Mouse (Mus musculus) neural tube, embryonic 12.5 days (tissue): ENCODE measurements around the gene Cnep1r1. TPM values are rescaled to one million over a fixed set of nuclear protein-coding genes. Genes with fewer than 3 reads are reported as not detected.
A peak's percentile ranks its signal among the peaks of the same experiment; 100 is the strongest.

Experiments used
- ATAC-seq: fragments of 200-750 bp; cut with Nextera tagmentation; 2 replicates; pipeline ENCODE4 v1.8.0; 2017; ENCODE audit warnings: low read depth, mild to moderate bottlenecking, moderate TSS enrichment, moderate library complexity; ENCODE audit not compliant: low FRiP score
- H3K27ac ChIP-seq: fragments of 300-500 bp; sonication (generic); 2 replicates; pipeline ENCODE4 v1.5.1; 2016
- H3K27me3 ChIP-seq: fragments of 300-500 bp; sonication (generic); replicated peaks from 2 replicates; pipeline ENCODE4 v1.6.1; 2016; ENCODE audit warnings: mild to moderate bottlenecking
- H3K36me3 ChIP-seq: fragments of 300-500 bp; sonication (generic); 2 replicates; pipeline ENCODE4 v1.6.1; 2016; ENCODE audit warnings: mild to moderate bottlenecking
- H3K4me1 ChIP-seq: fragments of 300-500 bp; sonication (generic); 2 replicates; pipeline ENCODE4 v1.6.1; 2016
- H3K4me2 ChIP-seq: fragments of 300-500 bp; sonication (generic); replicated peaks from 2 replicates; pipeline ENCODE4 v1.6.1; 2016; ENCODE audit warnings: mild to moderate bottlenecking
- H3K4me3 ChIP-seq: fragments of 300-500 bp; sonication (generic); 2 replicates; pipeline ENCODE4 v1.5.1; 2016
- H3K9ac ChIP-seq: fragments of 300-500 bp; sonication (generic); 2 replicates; pipeline ENCODE4 v1.6.1; 2016; ENCODE audit warnings: mild to moderate bottlenecking
- H3K9me3 ChIP-seq: fragments of 300-500 bp; sonication (generic); 2 replicates; pipeline ENCODE4 v1.6.1; 2016; ENCODE audit warnings: mild to moderate bottlenecking
- WGBS: fragments of 180-500 bp; shearing (Covaris S2); methylation state at CpG from one replicate; pipeline ENCODE4 v1.1.7; 2016; 5-methylcytosine and 5-hydroxymethylcytosine counted together
- polyA plus RNA-seq: library from polyadenylated mRNA; unstranded; fragments of >200 nt; fragmentation: Nextera tagmentation; extraction: Ambion mirVana; gene quantifications from 2 replicates; pipeline ENCODE4 v1.2.1, GENCODE M21; 2016

Gene Cnep1r1
- polyA plus RNA-seq, 1 experiment from 2014 or later = 52.3 TPM

DNA sequence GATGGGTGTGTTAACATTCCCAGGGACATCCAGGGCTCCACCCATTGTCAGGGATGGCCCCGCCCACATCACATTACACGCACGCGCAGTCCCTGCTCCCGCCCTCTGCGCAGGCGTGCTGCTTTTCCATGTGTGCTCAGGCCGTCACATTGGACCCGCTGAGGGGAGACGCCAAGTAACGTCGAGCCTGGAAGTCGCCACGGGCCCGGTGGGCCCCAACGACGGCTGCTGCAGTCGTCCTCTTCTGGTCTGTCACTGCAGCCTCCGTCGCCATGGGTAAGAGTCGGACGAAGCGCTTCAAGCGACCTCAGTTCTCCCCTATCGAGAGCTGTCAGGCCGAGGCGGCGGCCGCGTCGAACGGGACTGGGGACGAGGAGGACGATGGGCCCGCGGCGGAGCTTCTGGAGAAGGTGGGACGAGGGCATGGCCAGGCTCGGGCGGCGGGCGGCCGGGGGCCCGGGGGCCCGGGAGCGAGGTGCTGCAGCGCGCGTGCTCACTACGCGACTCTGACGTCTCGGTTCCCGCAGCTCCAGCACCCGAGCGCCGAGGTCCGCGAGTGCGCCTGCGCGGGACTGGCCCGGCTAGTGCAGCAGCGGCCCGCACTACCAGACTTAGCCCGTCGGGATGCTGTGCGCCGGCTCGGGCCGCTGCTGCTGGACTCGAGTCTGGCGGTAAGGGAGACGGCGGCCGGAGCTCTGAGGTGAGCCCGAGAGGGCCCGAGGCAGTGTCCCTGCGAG, 19.3 kb downstream of the Cnep1r1 start, which contains the start of gene Heatr3:
Heatr3 (plus strand) TSS at position 108 of the 737 bp plus-strand sequence.
- Histone ChIP-seq H3K4me2 (peak within 1 kb of the TSS; percentile 70), H3K4me3 (peak within 1 kb of the TSS; percentile 90), H3K27ac (peak within 1 kb of the TSS; percentile 89), H3K9ac (peak within 1 kb of the TSS; percentile 71), H3K36me3 (peaks cover 41% of the 10 kb centered on the region), H3K9me3 (no peaks in the 10 kb centered on the region), H3K4me1 (peaks cover 16% of the 10 kb centered on the region; the same call in 1 of the 2 replicates), H3K27me3 (no peaks in the 10 kb centered on the region)
- peak; percentile 98 for ATAC-seq
- under 1% methylated on average over 79 of the region's 79 CpGs for WGBS

- 93% methylated on average over 3 of the region's 3 CpGs for WGBS
- ATAC-seq = no peak
- Histone ChIP-seq H3K4me2 (no peak overlapping the region), H3K4me3 (no peak overlapping the region), H3K27me3 (no peaks in the 10 kb centered on the region), H3K27ac (no peak overlapping the region), H3K4me1 (peaks cover 16% of the 10 kb centered on the region; the same call in 1 of the 2 replicates), H3K9me3 (no peaks in the 10 kb centered on the region), H3K9ac (no peak overlapping the region), H3K36me3 (peaks cover 41% of the 10 kb centered on the region)
Observed at GRCm38 (mm10) chr8:88139256-88139655, 20.7 kb downstream of the Cnep1r1 start.

- Histone ChIP-seq H3K4me2 (no peak overlapping the region), H3K4me1 (peaks cover 16% of the 10 kb centered on the region; the same call in 1 of the 2 replicates), H3K36me3 (peaks cover 32% of the 10 kb centered on the region), H3K4me3 (no peak overlapping the region), H3K27me3 (no peaks in the 10 kb centered on the region), H3K9me3 (no peaks in the 10 kb centered on the region), H3K9ac (no peak overlapping the region), H3K27ac (no peak overlapping the region)
- 96% methylated on average over 3 of the region's 3 CpGs for WGBS
- ATAC-seq = no peak
Observed at GRCm38 (mm10) chr8:88141629-88142028, 23.1 kb downstream of the Cnep1r1 start.

DNA sequence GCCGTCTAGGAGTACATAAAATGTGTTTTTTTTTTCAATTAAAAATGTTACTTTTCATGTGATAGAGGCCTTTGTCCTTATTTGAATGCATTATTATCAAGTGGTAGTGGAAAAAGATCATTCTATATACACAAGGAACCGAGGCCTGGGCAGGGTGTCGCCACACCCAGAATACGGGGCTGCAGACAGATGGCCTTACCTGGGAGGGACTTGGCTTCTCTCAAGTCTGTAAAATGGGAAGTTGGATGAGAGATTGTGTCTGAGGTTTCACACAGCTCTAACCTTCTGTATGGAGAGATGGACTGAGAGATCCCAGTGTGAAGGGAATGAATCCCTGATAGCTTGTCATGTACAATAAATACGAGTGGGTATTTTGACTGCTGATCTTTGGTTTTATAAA, 25.5 kb downstream of the Cnep1r1 start:
- Histone ChIP-seq H3K36me3 (peaks cover 52% of the 10 kb centered on the region), H3K9ac (no peak overlapping the region), H3K4me2 (no peak overlapping the region), H3K27ac (no peak overlapping the region), H3K9me3 (no peaks in the 10 kb centered on the region), H3K27me3 (no peaks in the 10 kb centered on the region), H3K4me1 (peaks cover 10% of the 10 kb centered on the region; the same call in 1 of the 2 replicates), H3K4me3 (no peak overlapping the region)
- ATAC-seq = no peak
- 92% methylated on average over 5 of the region's 5 CpGs for WGBS

DNA sequence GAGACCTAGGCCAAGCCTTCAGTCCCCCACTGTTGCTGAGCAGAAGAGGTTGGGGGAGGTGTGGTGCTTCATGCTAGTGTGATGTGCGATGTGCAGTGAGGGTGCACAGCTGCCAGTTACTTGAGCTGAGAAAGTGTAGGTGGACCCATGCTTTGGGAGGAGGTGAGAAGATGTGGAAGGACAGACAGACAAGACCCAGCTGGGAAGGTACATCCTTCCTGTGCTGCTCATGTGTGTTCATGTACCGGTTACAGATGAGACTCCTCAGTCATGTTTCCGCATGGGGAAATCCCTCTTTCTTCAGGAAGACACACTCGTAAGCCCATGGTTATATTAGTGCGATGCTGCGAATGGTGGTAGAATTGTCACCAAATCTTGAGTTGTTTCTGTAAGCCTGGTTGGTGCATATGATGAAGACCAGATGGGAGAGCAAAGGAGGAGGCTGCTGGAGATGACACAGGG, 32.4 kb downstream of the Cnep1r1 start:
- peaks cover 57% of the 10 kb centered on the region for H3K36me3 ChIP-seq
- no peak overlapping the region for H3K27ac ChIP-seq
- no peak overlapping the region for H3K4me3 ChIP-seq
- H3K4me1 ChIP-seq = no peaks in the 10 kb centered on the region
- no peak overlapping the region for H3K4me2 ChIP-seq
- H3K9me3 ChIP-seq = no peaks in the 10 kb centered on the region
- WGBS = 96% methylated on average over 6 of the region's 6 CpGs
- H3K9ac ChIP-seq = no peak overlapping the region
- no peaks in the 10 kb centered on the region for H3K27me3 ChIP-seq
- ATAC-seq = no peak

DNA sequence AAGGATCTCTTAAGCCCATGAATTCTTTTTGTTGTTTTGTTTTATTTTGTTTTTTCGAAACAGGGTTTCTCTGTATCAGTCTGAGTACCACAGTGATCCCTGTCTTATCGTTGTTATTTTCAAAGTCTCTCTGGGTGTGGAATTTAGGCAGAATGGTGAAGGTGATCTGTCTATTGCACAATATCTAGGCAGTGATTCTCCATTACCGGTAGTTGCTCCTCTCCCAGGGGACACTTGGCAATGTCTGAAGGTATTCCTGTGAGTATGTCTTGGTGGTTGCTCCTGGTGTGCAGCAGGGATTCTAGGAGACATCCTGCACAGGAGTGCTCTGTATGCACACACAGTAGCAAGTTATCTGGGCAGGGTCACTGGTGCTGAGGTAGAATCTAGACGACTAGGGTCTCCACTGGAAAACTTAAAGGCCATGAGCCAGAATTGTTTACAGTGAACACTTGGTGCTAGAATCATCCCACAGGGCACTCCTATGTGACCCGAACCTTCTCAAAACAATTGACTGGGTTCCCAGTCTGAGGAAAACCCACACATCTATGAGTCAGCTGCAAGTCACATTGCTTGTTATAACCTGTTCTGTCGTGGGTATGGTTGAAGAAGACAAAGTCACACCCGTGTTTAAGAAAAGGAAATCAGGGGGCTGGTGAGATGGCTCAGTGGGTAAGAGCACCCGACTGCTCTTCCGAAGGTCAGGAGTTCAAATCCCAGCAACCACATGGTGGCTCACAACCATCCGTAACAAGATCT, 41.8 kb downstream of the Cnep1r1 start:
- Histone ChIP-seq H3K9ac (no peak overlapping the region), H3K27ac (no peak overlapping the region), H3K9me3 (no peaks in the 10 kb centered on the region), H3K27me3 (no peaks in the 10 kb centered on the region), H3K4me3 (no peak overlapping the region), H3K4me2 (no peak overlapping the region), H3K36me3 (peaks cover 80% of the 10 kb centered on the region), H3K4me1 (no peaks in the 10 kb centered on the region)
- WGBS = 93% methylated on average over 10 of the region's 10 CpGs
- no peak for ATAC-seq

DNA sequence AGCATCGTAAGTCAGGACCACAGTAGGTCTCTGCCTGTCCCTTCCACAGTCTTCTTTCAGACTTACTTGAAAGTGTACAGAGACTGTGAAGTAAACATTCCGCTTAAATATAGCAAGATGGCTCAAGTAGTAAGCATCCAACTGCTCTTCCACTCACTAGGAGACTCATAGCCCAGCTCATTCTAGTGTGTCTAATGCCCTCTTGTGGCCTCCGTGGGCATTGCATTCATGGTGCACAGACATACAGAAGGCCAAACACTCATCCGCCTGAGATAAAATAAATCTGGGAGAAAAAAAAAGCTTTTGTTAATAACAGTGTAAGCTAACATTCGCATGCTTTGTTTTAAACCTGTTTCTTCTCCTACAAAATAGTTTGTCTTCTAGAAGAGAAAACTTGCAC, 42.9 kb downstream of the Cnep1r1 start:
- no peak for ATAC-seq
- H3K4me2 ChIP-seq = no peak overlapping the region
- peaks cover 80% of the 10 kb centered on the region for H3K36me3 ChIP-seq
- H3K4me1 ChIP-seq = no peaks in the 10 kb centered on the region
- WGBS = 77% methylated on average over 5 of the region's 5 CpGs
- no peaks in the 10 kb centered on the region for H3K27me3 ChIP-seq
- no peak overlapping the region for H3K4me3 ChIP-seq
- H3K9me3 ChIP-seq = no peaks in the 10 kb centered on the region
- no peak overlapping the region for H3K27ac ChIP-seq
- H3K9ac ChIP-seq = no peak overlapping the region

DNA sequence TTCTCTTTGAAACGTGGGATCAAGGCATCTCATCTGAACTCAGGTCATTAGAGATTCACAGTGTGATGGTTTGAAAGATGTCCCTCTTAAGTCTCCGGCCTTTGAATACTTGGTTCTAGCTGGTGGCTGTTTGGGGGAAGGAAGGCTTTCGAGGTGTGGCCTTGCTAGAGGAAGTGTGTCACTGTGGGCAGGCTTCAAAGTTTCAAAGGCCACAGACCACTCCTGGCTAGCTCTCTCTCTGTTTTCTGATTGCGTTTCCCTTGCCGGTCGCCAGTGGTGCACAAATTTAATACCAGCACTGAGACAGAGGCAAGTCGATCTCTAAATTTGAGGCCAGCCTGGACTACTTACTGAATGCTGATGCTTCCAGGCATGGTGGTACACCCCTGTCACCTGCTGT, 56.7 kb downstream of the Cnep1r1 start:
- no peaks in the 10 kb centered on the region for H3K4me1 ChIP-seq
- H3K4me2 ChIP-seq = no peak overlapping the region
- no peaks in the 10 kb centered on the region for H3K9me3 ChIP-seq
- H3K36me3 ChIP-seq = peaks cover 19% of the 10 kb centered on the region
- no peak overlapping the region for H3K9ac ChIP-seq
- no peak overlapping the region for H3K27ac ChIP-seq
- no peak overlapping the region for H3K4me3 ChIP-seq
- no peak for ATAC-seq
- WGBS = 92% methylated on average over 7 of the region's 7 CpGs
- no peaks in the 10 kb centered on the region for H3K27me3 ChIP-seq

GRCm38 (mm10) chr8:88177291-88177690, 58.7 kb downstream of the Cnep1r1 start:
- Histone ChIP-seq H3K27ac (no peak overlapping the region), H3K27me3 (no peaks in the 10 kb centered on the region), H3K4me2 (no peak overlapping the region), H3K4me1 (no peaks in the 10 kb centered on the region), H3K4me3 (no peak overlapping the region), H3K9me3 (no peaks in the 10 kb centered on the region), H3K36me3 (peaks cover 9% of the 10 kb centered on the region; the same call in 1 of the 2 replicates), H3K9ac (no peak overlapping the region)
- no peak for ATAC-seq
- whole genome bisulfite sequencing = 94% methylated on average over 8 of the region's 8 CpGs

- WGBS = 79% methylated on average over 2 of the region's 2 CpGs
- H3K4me3 ChIP-seq = no peak overlapping the region
- ATAC-seq = no peak
Observed at GRCm38 (mm10) chr8:88183121-88183520, 64.6 kb downstream of the Cnep1r1 start.

More at GRCm38 (mm10) chr8:88183121-88183520, 64.6 kb downstream of the Cnep1r1 start:
- Histone ChIP-seq H3K27me3 (no peaks in the 10 kb centered on the region), H3K4me1 (no peaks in the 10 kb centered on the region), H3K27ac (no peak overlapping the region), H3K9me3 (no peaks in the 10 kb centered on the region), H3K9ac (no peak overlapping the region), H3K4me2 (no peak overlapping the region), H3K36me3 (no peaks in the 10 kb centered on the region)
